Mouse (Mus musculus) liver, adult 2 months (tissue): Measurements from ENCODE around the gene 4930550C14Rik.

ENCODE experiments used
- CTCF ChIP-seq: fragments of 200-500 bp; IDR thresholded peaks from 2 replicates; pipeline ENCODE4 v1.5.1; 2011; ENCODE audit warnings: low read depth, low read length, control low read depth
- POLR2A ChIP-seq: fragments of 200-500 bp; IDR thresholded peaks from 2 replicates; pipeline ENCODE4 v1.6.1; 2011; ENCODE audit warnings: low read length, control low read depth; ENCODE audit not compliant: insufficient read depth; ENCODE audit errors: extremely low read depth

DNA sequence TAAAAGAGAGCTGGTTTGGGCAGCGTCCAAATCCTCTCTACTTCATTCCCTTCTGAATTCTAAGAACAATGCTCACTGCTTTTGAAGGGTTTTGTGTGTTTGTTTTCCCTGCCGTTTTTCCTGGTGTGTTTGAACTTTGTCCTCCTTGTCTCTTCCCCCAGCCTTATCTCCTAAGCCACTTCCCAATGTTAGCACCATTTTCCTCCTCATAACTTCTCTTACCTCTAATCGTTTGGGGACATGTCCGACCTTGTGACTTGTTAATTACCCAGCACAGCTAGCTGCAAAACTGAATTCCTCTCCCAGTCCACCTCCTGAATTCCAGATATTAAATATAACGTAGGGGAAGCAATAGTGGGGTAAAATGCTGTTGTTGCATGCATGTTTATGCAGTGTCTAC lies 24.5 kb upstream of the 4930550C14Rik start:
- no peak for TF ChIP-seq CTCF
- no peak for TF ChIP-seq POLR2A
